Mouse (Mus musculus) spleen, adult 2 months (tissue): ENCODE measurements at regions not wholly inside any gene's neighbourhood (a gene's known extent, or its start where the extent isn't known, plus 50 kb on each side); places are given as distances from the start of the nearest gene placed in this dataset.

Experiments used
- CTCF ChIP-seq: fragments of 200-500 bp; IDR thresholded peaks from 2 replicates; pipeline ENCODE4 v1.5.1; 2011; ENCODE audit warnings: mild to moderate bottlenecking, inconsistent platforms; ENCODE audit not compliant: insufficient read depth, insufficient read length, insufficient replicate concordance; ENCODE audit errors: extremely low read depth
- POLR2A ChIP-seq: fragments of 200-500 bp; IDR thresholded peaks from 2 replicates; pipeline ENCODE4 v1.6.1; 2011; ENCODE audit warnings: low read depth, low read length, inconsistent platforms

DNA sequence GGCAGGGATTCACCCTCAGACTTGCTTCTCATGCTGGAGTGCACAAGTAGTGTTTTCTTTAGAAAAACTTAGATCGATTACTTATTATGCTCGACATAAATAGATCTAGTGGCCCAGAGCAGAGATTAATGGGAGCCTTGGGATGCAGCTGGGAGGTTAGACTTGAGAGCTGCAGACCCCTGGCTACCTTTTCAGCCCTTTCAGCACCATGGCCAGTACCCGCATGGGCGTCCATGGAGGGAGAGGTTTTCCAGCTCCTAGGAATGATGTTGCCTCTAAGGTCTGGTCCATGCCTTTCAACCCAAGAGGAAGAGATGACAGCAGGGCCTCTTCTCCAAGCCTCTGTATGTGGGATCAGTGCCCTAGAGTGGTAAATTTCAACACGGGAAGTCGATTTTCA is 73.3 kb upstream of the Lrfn2 start:
- TF ChIP-seq CTCF (no peak), POLR2A (no peak)
